In genomic region chr4:45478178-45478577, GRCm38 (mm10) we compare ENCODE assay signal across 9 mouse cellular contexts. TPM values are rescaled to one million over a fixed set of nuclear protein-coding genes. Genes with fewer than 3 reads are reported as not detected.
DNase-seq lines count a peak whose midpoint lies in the region; ATAC-seq and TF ChIP-seq lines count a peak whose summit lies in the region.
"Had no signal": no experiment of that assay in that cellular context is flagged by ENCODE, and none has a peak within 500 bp of the region (broad histone marks: within the 10 kb centered on the region; RNA-seq: fewer than 3 reads in every experiment).

No protein-coding gene starts in this region.

- no peak for TF ChIP-seq EP300 in lung, postnatal 0 days (IDR thresholded peaks at IDR 0.05)

- TF ChIP-seq CTCF in lung, postnatal 0 days (IDR thresholded peaks at IDR 0.05): no peak

- peaks cover 20% of the 10 kb centered on the region; the same call in 1 of the 2 replicates for H3K4me1 ChIP-seq in lung, postnatal 0 days (ENCODE audit: insufficient read depth, low read depth, low read length)
- H3K4me1 ChIP-seq in embryonic facial prominence, embryonic 13.5 days: peaks cover 72% of the 10 kb centered on the region
- peaks cover 32% of the 10 kb centered on the region for H3K4me1 ChIP-seq in hindbrain, embryonic 15.5 days (replicated peaks)
- H3K4me1 ChIP-seq in neural tube, embryonic 14.5 days (ENCODE audit: control insufficient read depth, insufficient read depth, low read length): peaks cover 28% of the 10 kb centered on the region

- DNase-seq in lung, postnatal 0 days (ENCODE audit: low spot score): no peak
- no peak for DNase-seq in lung, adult 18-20 months
- DNase-seq in kidney, postnatal 4 days: no peak
- DNase-seq in gastrocnemius, adult 18-20 months (ENCODE audit: low spot score): no peak
- no peak for DNase-seq in kidney, adult 11 months

- H3K9ac ChIP-seq in lung, postnatal 0 days (replicated peaks; ENCODE audit: low read depth): no peak overlapping the region
- H3K9ac ChIP-seq in embryonic facial prominence, embryonic 13.5 days: peak overlapping the region; percentile 7; the same call in 1 of the 2 replicates
- H3K9ac ChIP-seq in hindbrain, embryonic 15.5 days: no peak overlapping the region
- no peak overlapping the region for H3K9ac ChIP-seq in neural tube, embryonic 14.5 days (replicated peaks; ENCODE audit: low read depth, low read length)

- no peak overlapping the region for H3K4me3 ChIP-seq in lung, postnatal 0 days (ENCODE audit: low read depth, low read length)
- no peak overlapping the region for H3K4me3 ChIP-seq in embryonic facial prominence, embryonic 13.5 days
- H3K4me3 ChIP-seq in hindbrain, embryonic 15.5 days: no peak overlapping the region
- H3K4me3 ChIP-seq in neural tube, embryonic 14.5 days (ENCODE audit: low read depth, low read length): no peak overlapping the region

- H3K9me3 ChIP-seq in lung, postnatal 0 days (ENCODE audit: low read length): no peaks in the 10 kb centered on the region
- H3K9me3 ChIP-seq in embryonic facial prominence, embryonic 13.5 days: no peaks in the 10 kb centered on the region
- H3K9me3 ChIP-seq in hindbrain, embryonic 15.5 days: no peaks in the 10 kb centered on the region
- no peaks in the 10 kb centered on the region for H3K9me3 ChIP-seq in neural tube, embryonic 14.5 days (ENCODE audit: control insufficient read depth, low read length)

- H3K4me2 ChIP-seq in lung, postnatal 0 days (replicated peaks; ENCODE audit: low read depth, low read length): no peak overlapping the region
- no peak overlapping the region for H3K4me2 ChIP-seq in embryonic facial prominence, embryonic 13.5 days
- H3K4me2 ChIP-seq in hindbrain, embryonic 15.5 days: no peak overlapping the region
- no peak overlapping the region for H3K4me2 ChIP-seq in neural tube, embryonic 14.5 days (ENCODE audit: low read depth, low read length)

- 57% methylated on average over 7 of the region's 7 CpGs for WGBS in lung, postnatal 0 days
- WGBS in embryonic facial prominence, embryonic 13.5 days: 14% methylated on average over 7 of the region's 7 CpGs
- 26% methylated on average over 7 of the region's 7 CpGs for WGBS in hindbrain, embryonic 15.5 days
- WGBS in neural tube, embryonic 14.5 days: 12% methylated on average over 7 of the region's 7 CpGs

- ATAC-seq in lung, postnatal 0 days: no peak
- ATAC-seq in embryonic facial prominence, embryonic 13.5 days (ENCODE audit: insufficient number of reproducible peaks, insufficient read depth, low FRiP score, low TSS enrichment, low read depth): peak; percentile 33
- peak; percentile 55 for ATAC-seq in hindbrain, embryonic 15.5 days (ENCODE audit: low FRiP score, low read depth)
- ATAC-seq in neural tube, embryonic 14.5 days (ENCODE audit: low read depth): peak; percentile 78; the same call in 1 of the 2 replicates

- H3K27me3 ChIP-seq in lung, postnatal 0 days (replicated peaks; ENCODE audit: insufficient read depth, low read length): no peaks in the 10 kb centered on the region
- H3K27me3 ChIP-seq in embryonic facial prominence, embryonic 13.5 days: no peaks in the 10 kb centered on the region
- H3K27me3 ChIP-seq in hindbrain, embryonic 15.5 days: no peaks in the 10 kb centered on the region
- no peaks in the 10 kb centered on the region for H3K27me3 ChIP-seq in neural tube, embryonic 14.5 days (ENCODE audit: control insufficient read depth, insufficient read depth, low read length)

- H3K27ac ChIP-seq in lung, postnatal 0 days (ENCODE audit: low read length): 0 out of 2 replicates have a peak overlapping the region, but pooled peaks have one; percentile 9
- peak overlapping the region; percentile 69 for H3K27ac ChIP-seq in embryonic facial prominence, embryonic 13.5 days
- 0 out of 2 replicates have a peak overlapping the region, but pooled peaks have one; percentile 13 for H3K27ac ChIP-seq in hindbrain, embryonic 15.5 days (replicated peaks)
- no peak overlapping the region for H3K27ac ChIP-seq in neural tube, embryonic 14.5 days (ENCODE audit: low read depth, low read length)
- H3K27ac ChIP-seq: macrophage had no signal

- no peaks in the 10 kb centered on the region for H3K36me3 ChIP-seq in lung, postnatal 0 days (ENCODE audit: insufficient read depth, low read length)
- H3K36me3 ChIP-seq in embryonic facial prominence, embryonic 13.5 days: no peaks in the 10 kb centered on the region
- no peaks in the 10 kb centered on the region for H3K36me3 ChIP-seq in hindbrain, embryonic 15.5 days
- H3K36me3 ChIP-seq in neural tube, embryonic 14.5 days (ENCODE audit: control insufficient read depth, insufficient read depth, low read length): no peaks in the 10 kb centered on the region

RNA-seq across cellular contexts. Expression of gene Shb, which starts 54.1 kb away (rescaled TPM):
- polyA plus RNA-seq in lung, postnatal 0 days (2015; fragmentation: Nextera tagmentation; extraction: Ambion mirVana): 7.1 and 8.8 TPM in 2 replicates
- 3.8 and 4.2 TPM in 2 replicates for polyA plus RNA-seq in embryonic facial prominence, embryonic 13.5 days (2015; fragmentation: Nextera tagmentation; extraction: Ambion mirVana)
- polyA plus RNA-seq in hindbrain, embryonic 15.5 days (2015; fragmentation: Nextera tagmentation; extraction: Ambion mirVana): 5.4 and 7.2 TPM in 2 replicates
- 4.4 and 6.2 TPM in 2 replicates for polyA plus RNA-seq in neural tube, embryonic 14.5 days (2014; fragmentation: Nextera tagmentation; extraction: Ambion mirVana)
- total RNA-seq in gastrocnemius, adult 18-20 months (2021): 1 to 10 TPM; 5.6 to 6.8 TPM
